24 mouse cellular contexts compared by ENCODE assay signal in genomic region chr19:22922871-22923670, GRCm38 (mm10).
DNase-seq lines count a peak whose midpoint lies in the region; ATAC-seq and TF ChIP-seq lines count a peak whose summit lies in the region.
"Had no signal": no experiment of that assay in that cellular context is flagged by ENCODE, and none has a peak within 500 bp of the region (broad histone marks: within the 10 kb centered on the region; RNA-seq: fewer than 3 reads in every experiment).

No protein-coding gene starts in this region.

- no peaks in the 10 kb centered on the region for H3K27me3 ChIP-seq in lung, embryonic 16.5 days (ENCODE audit: control insufficient read depth, insufficient read depth, low read depth, low read length)
- no peaks in the 10 kb centered on the region for H3K27me3 ChIP-seq in Patski
- H3K27me3 ChIP-seq: embryonic facial prominence, embryonic 15.5 days; forebrain, embryonic 15.5 days; hindbrain, embryonic 12.5 days had no signal

- CTCF ChIA-PET in Patski (lab: Charles Lee) = interaction anchor here (0.9 to 1.0 kb wide), 2 partner anchors 15 to 83 kb away, joined by 3 read pairs; no protein-coding TSS in a partner anchor

- H3K9ac ChIP-seq in lung, embryonic 16.5 days (ENCODE audit: low read length) = no peak overlapping the region
- H3K9ac ChIP-seq: embryonic facial prominence, embryonic 15.5 days; forebrain, embryonic 15.5 days; hindbrain, embryonic 12.5 days had no signal

- WGBS in lung, embryonic 16.5 days = 57% methylated on average over 18 of the region's 18 CpGs

- POLR2A ChIA-PET in Patski (lab: Charles Lee) = interaction anchor here (0.6 to 0.7 kb wide), 4 partner anchors 9 to 1218 kb away, joined by 3 to 11 read pairs (median 4); no protein-coding TSS in a partner anchor

- no peak overlapping the region for H3K4me3 ChIP-seq in gastrocnemius, adult 2 months
- H3K4me3 ChIP-seq in lung, embryonic 16.5 days (ENCODE audit: low read length) = no peak overlapping the region
- H3K4me3 ChIP-seq: embryonic facial prominence, embryonic 15.5 days; erythroblast, embryonic 14.5 days; forebrain, embryonic 15.5 days; heart, embryonic 10.5 days; hindbrain, embryonic 12.5 days had no signal

- no peak overlapping the region for H3K4me2 ChIP-seq in lung, embryonic 16.5 days (ENCODE audit: low read depth, low read length)
- H3K4me2 ChIP-seq: embryonic facial prominence, embryonic 15.5 days; forebrain, embryonic 15.5 days; hindbrain, embryonic 12.5 days had no signal

- intact Hi-C loops in gastrocnemius, adult 2 months (cut with DNase I) = no loop called here

- H3K9me3 ChIP-seq in lung, embryonic 16.5 days (ENCODE audit: control insufficient read depth, low read length) = no peaks in the 10 kb centered on the region
- H3K9me3 ChIP-seq: embryonic facial prominence, embryonic 15.5 days; forebrain, embryonic 15.5 days; heart, embryonic 10.5 days; hindbrain, embryonic 12.5 days had no signal

- peak; percentile 45 for ATAC-seq in lung, embryonic 16.5 days (ENCODE audit: low read depth)
- peak; percentile 60 for ATAC-seq in Patski
- ATAC-seq: CD4-positive, CD25-positive, alpha-beta regulatory T cell, adult 4 months; forebrain, embryonic 15.5 days; hindbrain, embryonic 16.5 days; inflammation-experienced regulatory T-cells, adult 6 months had no signal

- DNase-seq in gastrocnemius, adult 2 months = no peak
- DNase-seq in gastrocnemius, postnatal 10 days = no peak
- no peak for DNase-seq in lung, postnatal 25 days (ENCODE audit: low spot score)
- DNase-seq in Patski (ENCODE audit: low read depth, low spot score) = no peak
- peak; percentile 39 for DNase-seq in fibroblast of lung, adult 2 months (ENCODE audit: low read depth)
- DNase-seq in cerebellum, adult 11 months = no peak
- DNase-seq: adrenal gland, adult 2 months; adrenal gland, postnatal 25 days; B cell, adult 2 months; cerebellum, adult 2 months; cerebellum, postnatal 14 days; embryo, embryonic 11 days; gastrocnemius, postnatal 25 days; heart, postnatal 10 days; heart, postnatal 4 days had no signal

- no peak for TF ChIP-seq CTCF in gastrocnemius, adult 2 months (IDR thresholded peaks at IDR 0.05)
- no peak for TF ChIP-seq CTCF in Patski (IDR thresholded peaks at IDR 0.05)

- peak overlapping the region; percentile 9; the same call in 1 of the 2 replicates for H3K27ac ChIP-seq in gastrocnemius, adult 2 months
- no peak overlapping the region for H3K27ac ChIP-seq in lung, embryonic 16.5 days (ENCODE audit: low read length)
- H3K27ac ChIP-seq: embryonic facial prominence, embryonic 15.5 days; forebrain, embryonic 15.5 days; heart, embryonic 10.5 days; hindbrain, embryonic 12.5 days had no signal

- no peaks in the 10 kb centered on the region; the same call in 1 of the 2 replicates for H3K4me1 ChIP-seq in lung, embryonic 16.5 days (replicated peaks; ENCODE audit: control insufficient read depth, insufficient read depth, low read length)
- H3K4me1 ChIP-seq: forebrain, embryonic 15.5 days; heart, embryonic 10.5 days; hindbrain, embryonic 12.5 days had no signal

- H3K36me3 ChIP-seq in lung, embryonic 16.5 days (ENCODE audit: control insufficient read depth, insufficient read depth, low read length) = no peaks in the 10 kb centered on the region
- H3K36me3 ChIP-seq: embryonic facial prominence, embryonic 15.5 days; forebrain, embryonic 15.5 days; heart, embryonic 10.5 days; hindbrain, embryonic 12.5 days had no signal

- in situ Hi-C loops in Patski (cut with MboI; ENCODE audit: low pct_unique_long_range_greater_than_20kb) = loop anchor here (25.0 kb wide), 2 partner anchors 764 to 1111 kb away; partner anchors contain the start of gene Ptar1
